Mouse (Mus musculus): Measurements from ENCODE around the gene Susd5. TPM values are rescaled to one million over a fixed set of nuclear protein-coding genes. Genes with fewer than 3 reads are reported as not detected.

Gene Susd5
- polyA plus RNA-seq (2014; fragmentation: Illumina TruSeq; extraction: RNeasy Lipid Tissue Mini Kit (QIAGEN cat#74804); ENCODE audit: low read depth, low replicate concordance): 1.5 TPM

DNA sequence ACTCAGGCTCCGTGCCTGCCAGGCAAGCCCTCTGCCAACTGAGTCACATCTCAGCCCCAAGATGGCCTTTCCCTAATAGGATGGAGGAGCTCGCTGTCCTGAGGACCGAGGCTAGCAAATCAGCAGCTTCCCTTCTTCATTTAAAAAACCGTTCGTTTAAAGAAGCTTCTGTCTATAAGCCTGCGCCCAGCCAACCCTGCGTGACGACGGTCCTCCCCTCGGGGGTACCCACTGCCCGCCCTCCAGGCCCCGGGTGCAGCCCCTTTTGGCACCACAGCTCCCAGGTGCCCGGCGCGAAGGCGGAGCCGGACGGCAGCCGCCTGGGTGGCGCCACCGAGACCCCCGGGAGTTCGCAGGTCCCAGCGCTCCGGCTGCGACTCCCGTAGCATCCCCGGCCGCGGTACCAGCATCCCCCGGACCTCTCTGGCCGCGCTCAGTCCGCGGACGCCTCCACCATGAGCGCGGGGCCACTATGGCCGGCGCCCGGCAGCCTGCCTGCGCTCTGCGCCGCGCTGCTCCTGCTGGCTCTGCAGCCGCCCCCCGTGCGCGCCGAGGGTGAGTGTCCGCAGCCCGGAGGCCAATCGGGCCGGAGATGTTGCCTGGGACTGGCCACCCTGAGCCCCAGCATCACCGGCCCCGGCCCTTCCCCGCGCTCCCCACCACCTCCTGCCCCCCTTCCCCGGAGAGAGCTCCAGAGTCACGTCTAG lies at the start of gene Susd5:
TSS of gene Susd5 (plus strand) at position 51 of the 707 bp plus-strand sequence.

GRCm38 (mm10) chr9:114046028-114046427 lies 10.9 kb upstream of the Susd5 start, which contains the start of gene Fbxl2:
Fbxl2 (minus strand) TSS chr9:114046191.

Other genes starting within 250 kb of the Susd5 start
- 94.8 TPM for gene Ubp1, start 126.2 kb upstream of the Susd5 start, polyA plus RNA-seq (2014; fragmentation: Illumina TruSeq; extraction: RNeasy Lipid Tissue Mini Kit (QIAGEN cat#74804); ENCODE audit: low read depth, low replicate concordance)
- 1.3 TPM for gene Fbxl2, start 10.9 kb upstream of the Susd5 start, polyA plus RNA-seq (2014; fragmentation: Illumina TruSeq; extraction: RNeasy Lipid Tissue Mini Kit (QIAGEN cat#74804); ENCODE audit: low read depth, low replicate concordance)

Measured in sigmoid colon, adult 10 weeks (tissue).